Mouse (Mus musculus): ENCODE measurements at regions not wholly inside any gene's neighbourhood (a gene's known extent, or its start where the extent isn't known, plus 50 kb on each side); places are given as distances from the start of the nearest gene placed in this dataset.
"Not testable (repeated sequence)": the region's sequence is repeated elsewhere in the genome, so short reads cannot be mapped to it uniquely, and the experiment has no call there.

DNA sequence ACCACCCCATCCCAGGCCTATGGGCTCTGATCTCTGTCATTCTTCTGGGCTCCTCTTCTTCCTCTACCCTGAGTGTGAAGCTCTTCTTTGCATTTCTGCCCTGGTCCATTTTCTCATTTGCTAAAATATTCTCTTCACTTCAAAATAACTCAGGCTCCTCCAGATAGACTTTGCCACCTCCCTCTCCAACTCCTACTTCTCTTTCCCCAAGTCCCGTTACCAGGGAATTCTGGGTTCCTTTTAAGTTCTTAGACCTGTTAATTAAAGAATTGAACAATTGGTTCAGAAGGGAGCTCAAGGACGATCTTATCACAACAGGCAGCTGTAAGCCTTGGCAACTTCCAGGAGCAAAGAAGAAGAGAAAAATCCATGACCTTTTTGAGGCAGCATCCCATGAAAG, 122.9 kb upstream of the Arid1b start:
- no peak for DNase-seq (ENCODE audit: low read depth, low spot score)

DNA sequence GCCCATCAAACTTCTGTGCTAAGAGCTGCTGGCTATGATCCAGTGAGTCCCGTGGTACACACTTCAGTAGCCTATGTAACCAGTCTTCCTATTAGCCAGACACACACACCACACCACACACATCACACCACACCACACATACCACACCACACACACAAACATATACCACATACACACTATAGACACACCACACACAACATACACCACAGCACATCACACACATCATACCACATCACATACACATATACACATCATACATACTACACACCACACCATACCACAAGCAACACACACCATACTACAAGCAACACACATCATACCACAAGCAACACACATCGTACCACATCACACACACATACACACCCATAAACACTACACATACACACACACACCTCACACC, 119.7 kb upstream of the Arid1b start:
- no peak for DNase-seq (ENCODE audit: low read depth, low spot score)

DNA sequence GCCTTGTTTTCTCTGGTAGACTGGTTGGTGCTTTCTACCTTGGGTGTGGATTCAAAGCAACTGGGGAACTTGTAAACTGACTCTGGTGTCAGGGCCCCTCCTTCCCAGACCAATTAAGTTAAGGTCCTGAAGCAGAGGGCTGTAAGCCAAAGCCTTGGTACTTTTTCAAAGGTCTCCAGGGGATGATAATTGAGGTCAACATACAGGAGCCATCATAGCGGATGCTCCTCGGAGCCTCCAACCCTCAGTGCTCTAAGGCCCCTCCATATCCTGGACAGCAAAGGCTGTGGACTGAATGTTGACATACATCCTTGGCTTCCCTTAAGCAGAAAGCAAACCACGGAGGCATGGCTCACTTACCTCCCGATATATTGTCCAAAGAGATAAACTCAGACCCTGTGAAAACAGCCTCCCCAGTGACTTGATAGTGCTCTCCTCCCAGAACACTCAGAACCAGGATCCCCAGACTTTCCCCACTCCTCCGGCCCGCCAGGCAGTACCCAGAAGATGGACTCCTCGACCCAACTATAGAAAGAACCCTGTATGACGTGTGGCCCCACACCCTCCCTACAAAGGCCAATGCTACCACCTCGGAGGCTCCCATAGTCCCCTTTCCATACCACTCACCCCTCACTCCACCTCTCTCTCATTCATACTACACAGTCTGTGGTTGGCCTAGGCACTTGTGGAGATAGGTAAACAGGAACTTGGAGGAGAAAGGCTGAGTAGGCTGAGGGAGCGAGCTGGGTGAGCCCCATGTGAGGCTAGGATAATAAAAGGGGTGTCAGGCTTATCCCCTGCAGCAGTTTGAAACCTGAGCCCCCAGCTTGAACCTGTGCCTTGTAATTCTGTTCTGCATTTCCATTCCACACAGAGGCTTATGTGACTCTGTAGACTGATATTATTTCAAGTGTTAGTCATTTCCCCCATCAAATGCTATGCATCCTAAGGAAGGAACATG, 118.8 kb upstream of the Arid1b start:
- DNase-seq (ENCODE audit: low read depth, low spot score), result no peak

DNA sequence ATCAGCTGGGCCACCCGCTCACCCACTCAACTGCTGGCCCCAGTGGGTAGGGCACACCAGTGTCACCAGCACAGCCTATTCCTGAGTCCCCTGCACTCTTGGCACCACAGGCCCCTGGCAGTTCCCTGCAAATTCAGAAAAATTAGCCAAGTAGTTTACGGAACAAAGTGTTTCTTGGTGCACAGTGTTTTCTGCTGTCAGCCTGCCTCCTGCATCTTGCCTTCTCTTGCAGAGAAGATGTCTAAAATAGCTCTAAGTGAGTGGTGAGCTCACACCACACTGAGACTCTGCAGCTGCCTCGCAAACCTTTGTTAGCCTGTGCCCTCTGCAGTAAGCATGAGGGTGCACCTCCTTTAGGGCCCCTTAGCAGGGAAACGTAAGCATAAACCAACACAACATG, 117.7 kb upstream of the Arid1b start:
- DNase-seq (ENCODE audit: low read depth, low spot score), result no peak

DNA sequence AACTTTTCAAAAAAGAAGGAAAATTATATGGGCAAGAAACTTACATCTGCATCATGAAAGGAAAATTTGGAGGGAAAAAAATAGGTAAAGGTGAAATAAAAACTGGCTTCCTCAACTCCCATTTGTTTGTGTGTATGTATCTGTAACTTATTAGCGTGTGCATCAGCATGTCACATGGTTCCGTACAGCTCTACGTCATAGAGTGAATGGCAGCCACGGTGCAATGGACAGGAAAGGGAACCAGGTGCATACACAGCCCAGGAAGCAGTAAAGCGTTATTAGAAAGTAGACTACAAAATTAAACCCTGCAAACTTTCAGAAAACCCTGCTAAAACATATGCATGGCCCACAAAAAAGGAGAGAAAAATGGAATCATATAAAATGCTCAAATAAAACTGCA, 112.7 kb upstream of the Arid1b start:
- DNase-seq (ENCODE audit: low read depth, low spot score), result no peak

GRCm38 (mm10) chr17:4884083-4884482, 110.0 kb upstream of the Arid1b start:
- DNase-seq (ENCODE audit: low read depth, low spot score), result no peak

GRCm38 (mm10) chr17:4884761-4885160, 109.4 kb upstream of the Arid1b start:
- DNase-seq (ENCODE audit: low read depth, low spot score), result peak; percentile 52

GRCm38 (mm10) chr17:4887331-4887730, 106.8 kb upstream of the Arid1b start:
- DNase-seq (ENCODE audit: low read depth, low spot score), result not testable (repeated sequence)

DNA sequence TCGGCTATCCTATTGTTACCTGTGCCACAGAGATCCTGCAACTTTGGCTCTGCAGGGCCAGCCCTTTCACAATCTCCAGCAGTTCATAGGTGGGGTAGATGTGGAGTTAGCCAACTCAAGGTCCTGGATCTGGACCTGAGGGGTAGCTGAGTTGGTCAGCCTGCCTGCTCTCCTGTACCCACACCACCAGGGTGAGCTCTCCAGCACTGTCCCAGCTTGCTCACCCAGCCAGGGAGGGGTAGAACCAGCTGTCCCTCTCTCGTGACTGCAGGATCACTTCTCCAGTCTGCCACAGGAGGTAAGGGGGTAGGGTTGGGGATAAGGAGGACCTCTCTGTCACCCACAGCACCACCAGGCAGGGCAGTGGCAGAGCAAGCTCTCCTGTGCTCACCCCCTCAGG, 104.6 kb upstream of the Arid1b start:
- DNase-seq (ENCODE audit: low read depth, low spot score), result no peak

- DNase-seq (ENCODE audit: low read depth, low spot score), result no peak
Measured at GRCm38 (mm10) chr17:4890131-4890530, 104.0 kb upstream of the Arid1b start.

DNA sequence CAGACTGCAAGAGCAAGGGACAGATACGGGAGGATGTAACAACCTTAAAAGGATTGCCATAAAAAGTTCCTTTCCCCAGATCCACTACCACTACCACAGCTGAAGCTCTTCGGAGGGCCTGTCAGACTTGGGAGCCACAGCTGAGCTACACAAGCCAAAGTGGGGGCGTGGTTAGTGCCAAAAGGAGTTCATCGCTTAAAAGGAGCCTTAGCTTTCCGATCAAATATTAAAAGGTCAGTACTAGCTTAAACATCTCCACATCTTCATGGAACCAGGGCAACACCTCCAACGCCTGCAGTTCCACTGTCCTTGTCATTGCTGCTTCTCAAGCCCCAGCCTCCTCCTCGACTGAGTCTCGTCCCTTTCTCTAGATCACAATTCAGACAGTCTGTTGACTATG, 102.6 kb upstream of the Arid1b start:
- no peak for DNase-seq (ENCODE audit: low read depth, low spot score)

- DNase-seq (ENCODE audit: low read depth, low spot score), result not testable (repeated sequence)
Measured at GRCm38 (mm10) chr17:4894756-4895330, 99.3 kb upstream of the Arid1b start.

- no peak for DNase-seq (ENCODE audit: low read depth, low spot score)
Measured at GRCm38 (mm10) chr17:4903129-4903528, 91.0 kb upstream of the Arid1b start.

DNA sequence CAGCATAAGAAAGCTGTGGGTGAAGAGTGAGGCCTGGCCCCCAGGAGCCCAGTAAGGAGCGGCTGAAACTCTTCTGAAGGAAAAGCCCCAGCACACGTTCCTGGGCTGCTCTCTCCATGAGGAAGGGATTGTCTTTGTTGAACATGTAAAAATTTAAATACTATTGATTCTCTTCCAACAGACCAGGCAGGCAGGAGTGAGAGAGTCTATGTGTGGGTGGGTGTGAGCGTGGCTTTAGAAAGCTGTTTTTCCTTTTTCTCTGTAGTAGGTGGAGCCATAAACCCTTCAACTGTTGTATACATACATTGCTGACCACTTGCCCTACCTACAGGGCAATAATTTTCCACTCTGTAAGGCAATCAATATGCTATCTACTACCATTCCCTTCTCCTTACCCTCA, 87.6 kb upstream of the Arid1b start:
- DNase-seq (ENCODE audit: low read depth, low spot score), result no peak

DNA sequence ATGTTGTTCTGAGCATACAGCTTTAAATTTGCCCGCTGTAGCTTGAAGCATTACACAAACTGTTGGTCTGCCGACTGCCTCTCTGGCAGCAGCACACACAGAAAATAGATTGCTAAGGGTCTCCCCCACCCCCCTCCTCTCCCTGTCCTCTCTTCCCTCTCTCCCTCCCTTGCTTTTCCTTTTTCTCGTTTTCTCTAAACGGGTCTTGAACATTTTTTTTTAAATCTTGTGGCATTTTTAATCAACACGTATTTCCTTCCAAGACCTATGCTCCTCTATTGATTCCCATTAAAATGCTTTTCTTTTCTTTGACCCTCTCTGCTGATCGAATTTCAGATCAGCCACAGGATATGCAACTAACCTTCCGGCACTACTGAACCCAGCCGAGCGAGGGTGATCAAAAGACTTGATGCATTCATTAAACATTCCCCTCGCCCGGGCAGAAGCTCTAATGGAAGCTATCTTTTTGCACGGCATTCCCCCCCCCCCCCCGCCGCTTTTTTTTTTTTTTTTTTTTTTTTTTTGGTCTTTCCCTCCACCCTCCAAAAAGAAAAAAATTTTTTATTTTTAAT, 86.9 kb upstream of the Arid1b start:
- peak; percentile 79 for DNase-seq (ENCODE audit: low read depth, low spot score)

DNA sequence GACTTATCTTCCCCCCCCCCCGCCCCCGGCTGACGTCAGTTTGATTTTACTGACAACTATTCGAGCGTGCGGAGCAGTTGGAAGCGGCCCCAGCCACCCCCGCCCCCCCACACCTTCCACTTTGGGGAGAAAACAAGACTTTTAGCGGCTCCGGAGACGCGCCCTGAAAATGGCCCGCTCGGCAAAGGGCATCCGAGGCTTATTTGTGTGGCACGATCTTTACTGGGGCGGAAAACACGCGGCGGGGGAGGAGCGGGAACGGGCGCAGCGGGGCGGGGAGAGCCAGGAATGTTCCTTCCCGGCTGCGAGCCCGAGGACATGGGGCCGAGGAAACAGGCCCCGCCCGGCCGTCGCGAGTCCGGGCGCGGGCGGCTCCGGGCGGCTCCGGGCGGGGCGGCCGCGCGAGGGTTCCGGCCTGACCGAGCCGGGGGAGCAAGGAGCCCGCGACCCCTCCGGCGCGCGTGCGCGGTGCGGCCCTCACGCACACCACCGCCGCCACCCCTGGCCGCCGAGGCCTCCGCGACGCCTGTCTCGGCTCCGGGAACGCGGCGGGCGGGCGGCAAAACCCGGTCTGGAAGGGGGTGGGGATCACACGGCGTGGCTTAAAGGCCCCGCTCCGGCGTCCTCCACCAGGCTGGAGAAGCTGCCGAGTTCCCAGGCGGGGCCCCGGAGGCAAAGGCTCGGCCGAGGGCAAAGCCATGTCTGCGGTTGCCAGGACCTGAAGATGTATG, 86.1 kb upstream of the Arid1b start:
- peak; percentile 70 for DNase-seq (ENCODE audit: low read depth, low spot score)

GRCm38 (mm10) chr17:4908572-4908965, 85.6 kb upstream of the Arid1b start:
- no peak for DNase-seq (ENCODE audit: low read depth, low spot score)

- DNase-seq (ENCODE audit: low read depth, low spot score), result no peak
Measured at GRCm38 (mm10) chr17:4910182-4910581, 84.0 kb upstream of the Arid1b start.

GRCm38 (mm10) chr17:4913001-4913400, 81.1 kb upstream of the Arid1b start:
- no peak for DNase-seq (ENCODE audit: low read depth, low spot score)

DNA sequence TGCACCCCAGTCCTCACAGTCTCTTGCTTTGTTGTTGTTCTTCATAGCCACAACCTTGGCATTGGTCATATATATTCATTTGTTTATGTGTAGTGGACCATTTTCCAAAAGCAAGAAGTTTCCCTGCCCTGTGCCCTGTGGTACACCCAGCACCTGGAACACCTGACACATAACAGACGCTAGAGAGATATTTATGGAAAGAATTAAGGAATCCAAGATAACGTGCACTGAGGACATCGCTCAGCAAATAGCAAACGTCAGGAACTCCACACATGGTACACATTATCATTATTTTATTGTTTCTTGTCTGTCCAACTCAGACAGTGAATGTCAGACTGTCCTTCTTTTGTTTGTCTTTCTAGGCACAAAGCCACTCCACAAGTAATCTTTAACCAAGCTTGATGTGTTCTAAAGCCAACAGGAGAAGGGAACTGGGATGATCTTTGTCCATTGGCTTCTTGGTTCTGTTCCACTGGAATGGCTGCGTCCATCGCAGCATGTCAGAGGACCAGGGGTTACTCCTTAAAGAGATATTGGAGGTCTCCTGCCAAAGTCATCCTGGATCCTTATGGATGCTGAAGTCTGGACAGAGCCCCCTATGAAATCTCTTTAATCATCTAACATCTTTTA, 74.2 kb upstream of the Arid1b start:
- DNase-seq (ENCODE audit: low read depth, low spot score), result no peak

DNA sequence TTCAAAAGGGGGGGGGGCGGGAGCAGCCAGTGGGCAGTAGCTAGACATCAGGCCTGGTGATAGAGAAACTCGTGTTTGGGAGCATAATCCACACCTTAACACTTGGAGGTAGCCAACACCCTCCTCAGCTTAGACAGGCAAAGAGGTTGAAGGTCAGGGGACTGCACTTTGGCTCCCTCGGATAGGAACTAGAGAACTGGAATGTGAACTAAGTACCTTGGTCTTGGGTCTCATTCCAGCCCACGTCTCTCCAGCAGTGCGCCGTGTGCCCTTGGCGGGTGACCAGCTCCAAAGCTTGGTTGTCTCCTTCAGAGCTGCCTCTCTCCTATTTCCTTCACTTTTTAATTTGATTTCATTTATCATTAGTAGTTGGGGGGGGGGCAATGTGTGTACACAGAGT, 73.0 kb upstream of the Arid1b start:
- peak; percentile 37 for DNase-seq (ENCODE audit: low read depth, low spot score)

GRCm38 (mm10) chr17:4928631-4929030, 65.5 kb upstream of the Arid1b start:
- DNase-seq (ENCODE audit: low read depth, low spot score), result no peak
